Mouse (Mus musculus): ENCODE data around the gene Psmd3. TPM values are rescaled to one million over a fixed set of nuclear protein-coding genes. Genes with fewer than 3 reads are reported as not detected.
"Not testable (repeated sequence)": the region's sequence is repeated elsewhere in the genome, so short reads cannot be mapped to it uniquely, and the experiment has no call there.

Gene Psmd3
- total and polyA plus RNA-seq, 3 experiments, result 69.2 to 206 (median 76.1) TPM

GRCm38 (mm10) chr11:98735111-98735510 is 52.8 kb downstream of the Psmd3 start:
- no peak for TF ChIP-seq POLR2AphosphoS5 (IDR thresholded peaks at IDR 0.05; ENCODE audit: insufficient replicate concordance, low read depth, low read length)
- no peak for TF ChIP-seq TAL1 (conservative IDR thresholded peaks at IDR 0.05; ENCODE audit: low read depth, low read length)
- TF ChIP-seq GATA1 (IDR thresholded peaks at IDR 0.05; ENCODE audit: borderline replicate concordance, low read length), result no peak
- TF ChIP-seq CTCF (IDR thresholded peaks at IDR 0.05; ENCODE audit: low read depth, low read length), result no peak
- no peak for TF ChIP-seq GATA2 (IDR thresholded peaks at IDR 0.05; ENCODE audit: borderline replicate concordance, low read depth, low read length)
- Histone ChIP-seq H3K4me1 (ENCODE audit: insufficient read depth, low read depth, low read length) (peaks cover 28% of the 10 kb centered on the region), H3K36me3 (replicated peaks) (no peaks in the 10 kb centered on the region), H3K27me3 (ENCODE audit: insufficient read depth, low read length) (peaks cover 13% of the 10 kb centered on the region), H3K4me3 (ENCODE audit: low read depth, low read length) (no peak overlapping the region), H3K9me3 (replicated peaks) (peaks cover 11% of the 10 kb centered on the region)
- ATAC-seq (ENCODE audit: extremely low read depth, insufficient number of reproducible peaks, low FRiP score, poor library complexity, severe bottlenecking) (no peak), DNase-seq (ENCODE audit: low spot score) (no peak)

DNA sequence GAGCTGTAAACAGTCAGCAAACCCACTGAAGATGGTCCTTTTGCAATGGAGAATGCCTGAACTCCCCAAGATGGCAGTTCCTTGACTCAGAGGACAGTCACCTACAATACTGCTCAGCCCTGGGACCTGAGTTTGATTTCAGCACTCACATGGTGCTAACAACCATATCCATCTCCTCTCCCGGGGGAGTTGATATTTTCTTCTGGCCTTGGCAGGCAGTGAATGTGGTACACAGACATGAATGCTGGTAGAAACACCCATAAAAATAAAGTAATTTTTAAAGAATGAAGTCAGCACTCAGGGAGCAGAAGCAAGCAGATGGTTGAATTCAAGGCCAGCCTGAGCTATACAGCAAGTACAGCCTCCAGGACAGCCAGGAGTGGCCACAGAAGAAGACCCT is 53.8 kb downstream of the Psmd3 start:
- H3K4me3 ChIP-seq (ENCODE audit: low read depth, low read length), result no peak overlapping the region
- peaks cover 11% of the 10 kb centered on the region for H3K9me3 ChIP-seq (replicated peaks)
- H3K4me1 ChIP-seq (ENCODE audit: insufficient read depth, low read depth, low read length), result peaks cover 38% of the 10 kb centered on the region
- peaks cover 10% of the 10 kb centered on the region for H3K27me3 ChIP-seq (ENCODE audit: insufficient read depth, low read length)
- ATAC-seq (ENCODE audit: extremely low read depth, insufficient number of reproducible peaks, low FRiP score, poor library complexity, severe bottlenecking) (no peak), DNase-seq (ENCODE audit: low spot score) (no peak)
- no peaks in the 10 kb centered on the region for H3K36me3 ChIP-seq (replicated peaks)
- TF ChIP-seq TAL1 (conservative IDR thresholded peaks at IDR 0.05; ENCODE audit: low read depth, low read length), result no peak
- no peak for TF ChIP-seq GATA2 (IDR thresholded peaks at IDR 0.05; ENCODE audit: borderline replicate concordance, low read depth, low read length)
- TF ChIP-seq GATA1 (IDR thresholded peaks at IDR 0.05; ENCODE audit: borderline replicate concordance, low read length), result no peak
- TF ChIP-seq CTCF (IDR thresholded peaks at IDR 0.05; ENCODE audit: low read depth, low read length), result no peak
- no peak for TF ChIP-seq POLR2AphosphoS5 (IDR thresholded peaks at IDR 0.05; ENCODE audit: insufficient replicate concordance, low read depth, low read length)

DNA sequence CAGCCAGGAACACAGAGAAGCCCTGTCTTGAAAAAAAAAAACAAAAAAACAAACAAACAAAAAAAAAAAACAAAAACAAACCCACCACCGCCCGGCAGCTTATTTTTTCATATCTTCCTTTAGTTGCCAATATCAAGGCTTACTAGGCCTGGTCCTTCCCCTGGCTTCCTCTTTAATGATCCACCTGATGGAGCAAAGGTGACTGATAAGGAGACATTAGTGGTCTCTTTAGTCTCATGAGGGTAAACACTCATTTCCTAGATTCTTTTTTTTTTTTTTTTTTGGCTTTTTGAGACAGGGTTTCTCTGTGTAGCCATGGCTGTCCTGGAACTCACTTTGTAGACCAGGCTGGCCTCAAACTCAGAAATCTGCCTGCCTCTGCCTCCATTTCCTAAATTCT is 54.9 kb downstream of the Psmd3 start:
- H3K9me3 ChIP-seq (replicated peaks), result peaks cover 11% of the 10 kb centered on the region
- H3K4me1 ChIP-seq (ENCODE audit: insufficient read depth, low read depth, low read length), result peaks cover 39% of the 10 kb centered on the region
- H3K36me3 ChIP-seq (replicated peaks); H3K4me3 ChIP-seq (ENCODE audit: low read depth, low read length); ATAC-seq (ENCODE audit: extremely low read depth, insufficient number of reproducible peaks, low FRiP score, poor library complexity, severe bottlenecking); DNase-seq (ENCODE audit: low spot score); H3K27me3 ChIP-seq (ENCODE audit: insufficient read depth, low read length): not testable (repeated sequence)

- H3K36me3 ChIP-seq (replicated peaks), result peaks cover 5% of the 10 kb centered on the region
- H3K9me3 ChIP-seq (replicated peaks), result peaks cover 11% of the 10 kb centered on the region
- DNase-seq (ENCODE audit: low spot score), result no peak
- no peaks in the 10 kb centered on the region for H3K27me3 ChIP-seq (ENCODE audit: insufficient read depth, low read length)
- no peak for ATAC-seq (ENCODE audit: extremely low read depth, insufficient number of reproducible peaks, low FRiP score, poor library complexity, severe bottlenecking)
- peak overlapping the region; percentile 54; the same call in 1 of the 2 replicates for H3K4me3 ChIP-seq (ENCODE audit: low read depth, low read length)
- TF ChIP-seq POLR2AphosphoS5 (IDR thresholded peaks at IDR 0.05; ENCODE audit: insufficient replicate concordance, low read depth, low read length), result no peak
- no peak for TF ChIP-seq GATA1 (IDR thresholded peaks at IDR 0.05; ENCODE audit: borderline replicate concordance, low read length)
- no peak for TF ChIP-seq TAL1 (conservative IDR thresholded peaks at IDR 0.05; ENCODE audit: low read depth, low read length)
- no peak for TF ChIP-seq GATA2 (IDR thresholded peaks at IDR 0.05; ENCODE audit: borderline replicate concordance, low read depth, low read length)
- no peak for TF ChIP-seq CTCF (IDR thresholded peaks at IDR 0.05; ENCODE audit: low read depth, low read length)
- peaks cover 52% of the 10 kb centered on the region for H3K4me1 ChIP-seq (ENCODE audit: insufficient read depth, low read depth, low read length)
Measured at GRCm38 (mm10) chr11:98738428-98738911, 56.1 kb downstream of the Psmd3 start.

DNA sequence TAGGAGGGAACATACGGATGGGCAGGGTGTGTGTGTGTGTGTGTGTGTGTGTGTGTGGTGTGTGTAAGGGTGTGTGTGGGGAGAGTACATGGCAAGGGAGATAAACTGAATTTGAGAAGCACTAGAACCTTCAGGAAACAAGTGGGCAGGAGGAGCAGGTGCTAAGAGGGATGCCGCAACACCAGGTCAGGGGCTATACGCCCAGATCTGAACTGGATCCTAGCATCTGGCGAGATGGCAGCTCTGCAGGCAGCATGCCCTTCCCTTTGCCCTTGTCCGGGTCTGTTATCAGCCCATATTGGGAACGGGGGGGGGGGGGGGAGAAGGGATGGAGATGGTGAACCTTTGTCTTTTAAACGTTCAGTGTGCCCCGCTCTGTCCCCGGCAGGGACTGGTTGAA is 56.6 kb downstream of the Psmd3 start:
- Histone ChIP-seq H3K36me3 (replicated peaks) (peaks cover 9% of the 10 kb centered on the region), H3K27me3 (ENCODE audit: insufficient read depth, low read length) (no peaks in the 10 kb centered on the region), H3K4me3 (ENCODE audit: low read depth, low read length) (peak overlapping the region; percentile 54; the same call in 1 of the 2 replicates), H3K9me3 (replicated peaks) (peaks cover 11% of the 10 kb centered on the region), H3K4me1 (ENCODE audit: insufficient read depth, low read depth, low read length) (peaks cover 56% of the 10 kb centered on the region)
- TF ChIP-seq GATA2 (IDR thresholded peaks at IDR 0.05; ENCODE audit: borderline replicate concordance, low read depth, low read length) (no peak), GATA1 (IDR thresholded peaks at IDR 0.05; ENCODE audit: borderline replicate concordance, low read length) (no peak), POLR2AphosphoS5 (IDR thresholded peaks at IDR 0.05; ENCODE audit: insufficient replicate concordance, low read depth, low read length) (no peak), CTCF (IDR thresholded peaks at IDR 0.05; ENCODE audit: low read depth, low read length) (no peak), TAL1 (conservative IDR thresholded peaks at IDR 0.05; ENCODE audit: low read depth, low read length) (peak; percentile 23; the same call in 1 of the 2 replicates)
- DNase-seq (ENCODE audit: low spot score) (no peak), ATAC-seq (ENCODE audit: extremely low read depth, insufficient number of reproducible peaks, low FRiP score, poor library complexity, severe bottlenecking) (no peak)

DNA sequence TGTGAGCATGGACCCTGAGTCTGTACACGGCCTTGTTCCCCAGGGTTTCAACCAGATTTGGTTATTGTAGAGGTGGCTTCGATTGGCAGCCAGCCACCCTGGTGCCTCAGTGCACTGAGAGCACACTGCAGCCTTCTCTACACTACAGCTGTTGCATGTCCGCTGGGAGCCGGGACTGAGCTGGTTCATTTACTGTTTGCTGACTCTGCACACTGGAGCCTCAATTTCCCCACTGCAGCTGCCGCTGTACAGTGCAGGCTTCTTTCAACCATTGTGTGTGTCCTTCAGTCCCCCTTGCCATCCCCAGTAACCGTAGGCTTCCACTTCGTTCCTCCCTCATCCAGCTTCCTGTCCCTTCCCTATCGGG is 57.7 kb downstream of the Psmd3 start:
- H3K27me3 ChIP-seq (ENCODE audit: insufficient read depth, low read length), result no peaks in the 10 kb centered on the region
- DNase-seq (ENCODE audit: low spot score) (no peak), ATAC-seq (ENCODE audit: extremely low read depth, insufficient number of reproducible peaks, low FRiP score, poor library complexity, severe bottlenecking) (no peak)
- H3K36me3 ChIP-seq (replicated peaks), result peaks cover 17% of the 10 kb centered on the region
- H3K9me3 ChIP-seq (replicated peaks), result peaks cover under 1% of the 10 kb centered on the region; the same call in 1 of the 2 replicates
- peaks cover 67% of the 10 kb centered on the region for H3K4me1 ChIP-seq (ENCODE audit: insufficient read depth, low read depth, low read length)
- TF ChIP-seq GATA1 (IDR thresholded peaks at IDR 0.05; ENCODE audit: borderline replicate concordance, low read length), result no peak
- peak; percentile 5; the same call in 1 of the 2 replicates for TF ChIP-seq POLR2AphosphoS5 (IDR thresholded peaks at IDR 0.05; ENCODE audit: insufficient replicate concordance, low read depth, low read length)
- TF ChIP-seq GATA2 (IDR thresholded peaks at IDR 0.05; ENCODE audit: borderline replicate concordance, low read depth, low read length), result no peak
- TF ChIP-seq TAL1 (conservative IDR thresholded peaks at IDR 0.05; ENCODE audit: low read depth, low read length), result no peak
- no peak for TF ChIP-seq CTCF (IDR thresholded peaks at IDR 0.05; ENCODE audit: low read depth, low read length)
- H3K4me3 ChIP-seq (ENCODE audit: low read depth, low read length), result peak overlapping the region; percentile 80
